Mouse (Mus musculus) lung, embryonic 15.5 days (tissue): Measurements from ENCODE around the gene Fgfr2. TPM values are rescaled to one million over a fixed set of nuclear protein-coding genes. Genes with fewer than 3 reads are reported as not detected.

Source experiments
- ATAC-seq: fragments of 200-750 bp; cut with Nextera tagmentation; 2 replicates; pipeline ENCODE4 v1.8.0; 2017; ENCODE audit warnings: moderate number of reproducible peaks, borderline replicate concordance; ENCODE audit not compliant: low FRiP score, low TSS enrichment; ENCODE audit errors: extremely low read depth
- H3K27ac ChIP-seq: fragments of 300-500 bp; sonication (generic); 2 replicates; pipeline ENCODE4 v1.5.1; 2015; ENCODE audit warnings: moderate library complexity, mild to moderate bottlenecking, inconsistent platforms
- H3K27me3 ChIP-seq: fragments of 300-500 bp; sonication (generic); 2 replicates; pipeline ENCODE4 v1.6.1; 2015; ENCODE audit warnings: inconsistent platforms
- H3K36me3 ChIP-seq: fragments of 300-500 bp; sonication (generic); 2 replicates; pipeline ENCODE4 v1.6.1; 2015; ENCODE audit warnings: inconsistent platforms
- H3K4me1 ChIP-seq: fragments of 300-500 bp; sonication (generic); 2 replicates; pipeline ENCODE4 v1.6.1; 2015; ENCODE audit warnings: inconsistent platforms
- H3K4me2 ChIP-seq: fragments of 300-500 bp; sonication (generic); 2 replicates; pipeline ENCODE4 v1.6.1; 2015; ENCODE audit warnings: inconsistent platforms, mild to moderate bottlenecking, moderate library complexity
- H3K4me3 ChIP-seq: fragments of 300-500 bp; sonication (generic); 2 replicates; pipeline ENCODE4 v1.5.1; 2015; ENCODE audit warnings: mild to moderate bottlenecking, inconsistent platforms
- H3K9ac ChIP-seq: fragments of 300-500 bp; sonication (generic); 2 replicates; pipeline ENCODE4 v1.6.1; 2015; ENCODE audit warnings: inconsistent platforms
- H3K9me3 ChIP-seq: fragments of 300-500 bp; sonication (generic); 2 replicates; pipeline ENCODE4 v1.6.1; 2016; ENCODE audit warnings: inconsistent platforms
- WGBS: fragments of 180-500 bp; shearing (Covaris S2); methylation state at CpG from one replicate; pipeline ENCODE4 v1.1.7; 2015; 5-methylcytosine and 5-hydroxymethylcytosine counted together
- polyA plus RNA-seq: library from polyadenylated mRNA; unstranded; fragments of >200 nt; fragmentation: Nextera tagmentation; extraction: Ambion mirVana; gene quantifications from 2 replicates; pipeline ENCODE4 v1.2.1, GENCODE M21; 2015

Gene Fgfr2
- polyA plus RNA-seq, 1 experiment from 2014 or later = 160 TPM

DNA sequence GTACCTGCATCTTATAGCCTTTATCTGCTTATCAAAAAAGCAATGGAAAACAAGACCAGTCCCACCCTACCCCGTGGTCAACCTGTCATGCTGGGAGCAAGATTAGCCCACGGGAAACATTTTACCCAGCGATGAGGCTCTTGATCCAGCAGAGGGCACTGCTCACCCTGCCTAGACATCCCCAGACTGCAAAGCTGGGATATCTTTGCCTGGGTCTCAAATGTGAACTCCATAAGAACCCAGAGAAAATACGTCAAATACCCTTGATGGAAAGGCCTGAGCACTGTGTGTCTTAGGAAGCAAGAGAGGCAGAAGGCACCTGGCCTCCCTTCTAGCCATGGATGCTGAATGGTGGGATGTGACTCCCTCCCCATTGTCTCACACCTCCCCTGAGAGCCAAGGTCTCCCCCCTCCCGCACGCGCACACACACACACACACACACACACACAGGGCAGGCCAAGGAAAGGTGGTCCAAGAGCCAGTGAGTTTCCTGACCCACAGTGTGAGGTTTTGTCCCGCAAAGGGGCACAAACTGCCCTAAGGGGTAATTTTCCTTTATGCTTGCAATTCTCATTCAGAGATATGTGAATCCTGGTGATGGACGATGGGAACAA, 90.5 kb downstream of the Fgfr2 start:
- Histone ChIP-seq H3K9me3 (no peaks in the 10 kb centered on the region), H3K27me3 (no peaks in the 10 kb centered on the region), H3K36me3 (0 out of 2 replicates have a peak, but pooled peaks cover 3% of the 10 kb centered on the region), H3K4me1 (peaks cover 44% of the 10 kb centered on the region), H3K27ac (no peak overlapping the region), H3K9ac (no peak overlapping the region), H3K4me3 (no peak overlapping the region), H3K4me2 (no peak overlapping the region)
- 56% methylated on average over 9 of the region's 9 CpGs for WGBS
- ATAC-seq = peak; percentile 40; the same call in 1 of the 2 replicates

DNA sequence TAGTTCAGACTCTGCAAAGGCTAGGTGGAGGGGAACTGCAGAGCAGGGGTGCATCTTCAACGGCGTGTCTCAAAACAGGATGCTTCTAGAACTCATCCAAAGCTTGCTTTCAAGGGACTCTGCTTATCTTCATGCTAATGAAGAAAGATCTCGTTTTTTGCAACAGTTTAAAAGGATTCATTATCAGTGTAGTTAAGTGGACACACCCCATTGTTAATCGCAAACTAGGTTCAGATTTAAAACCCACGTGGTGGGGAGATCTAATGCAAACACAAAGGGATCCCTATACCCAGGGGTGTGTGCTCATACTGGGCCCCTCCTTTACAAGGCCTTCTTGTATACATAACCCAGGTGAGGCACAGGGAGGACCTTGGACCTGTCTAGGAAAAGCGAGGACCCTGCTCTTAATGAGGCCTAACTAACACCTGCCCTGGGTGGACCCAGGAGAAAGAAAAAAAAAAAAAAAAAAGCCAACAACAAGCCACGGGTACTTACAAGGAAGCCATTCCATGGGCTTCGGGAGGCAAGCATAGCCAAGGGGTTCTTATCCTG, 93.6 kb downstream of the Fgfr2 start:
- H3K9me3 ChIP-seq = no peaks in the 10 kb centered on the region
- H3K36me3 ChIP-seq = 0 out of 2 replicates have a peak, but pooled peaks cover 3% of the 10 kb centered on the region
- H3K9ac ChIP-seq = no peak overlapping the region
- H3K4me2 ChIP-seq = no peak overlapping the region
- 57% methylated on average over 8 of the region's 8 CpGs for WGBS
- no peak overlapping the region for H3K4me3 ChIP-seq
- no peak for ATAC-seq
- H3K4me1 ChIP-seq = peaks cover 42% of the 10 kb centered on the region
- no peaks in the 10 kb centered on the region for H3K27me3 ChIP-seq
- H3K27ac ChIP-seq = no peak overlapping the region

DNA sequence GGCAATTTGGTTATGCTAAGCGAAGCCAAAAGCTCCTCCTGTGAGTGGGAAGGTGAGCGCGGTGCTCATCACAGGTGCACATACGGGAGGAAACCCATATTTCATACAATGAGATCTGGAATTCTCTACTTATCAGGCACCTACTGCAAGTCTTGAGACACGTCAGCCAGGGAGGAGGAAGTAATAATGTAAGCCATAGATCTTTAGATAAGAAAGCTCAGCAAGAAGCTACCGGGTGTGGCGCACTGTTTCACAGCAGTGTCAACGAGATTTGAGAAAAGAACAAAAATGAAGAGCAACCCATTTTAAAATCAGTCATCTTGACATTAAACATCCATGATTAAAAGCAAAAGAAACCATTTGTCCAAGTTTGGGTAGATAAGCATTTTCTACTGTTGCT, 94.1 kb downstream of the Fgfr2 start:
- Histone ChIP-seq H3K27ac (no peak overlapping the region), H3K27me3 (no peaks in the 10 kb centered on the region), H3K9me3 (no peaks in the 10 kb centered on the region), H3K4me1 (peaks cover 37% of the 10 kb centered on the region), H3K4me3 (no peak overlapping the region), H3K36me3 (0 out of 2 replicates have a peak, but pooled peaks cover 3% of the 10 kb centered on the region), H3K4me2 (no peak overlapping the region), H3K9ac (no peak overlapping the region)
- 77% methylated on average over 8 of the region's 8 CpGs for WGBS
- ATAC-seq = no peak

DNA sequence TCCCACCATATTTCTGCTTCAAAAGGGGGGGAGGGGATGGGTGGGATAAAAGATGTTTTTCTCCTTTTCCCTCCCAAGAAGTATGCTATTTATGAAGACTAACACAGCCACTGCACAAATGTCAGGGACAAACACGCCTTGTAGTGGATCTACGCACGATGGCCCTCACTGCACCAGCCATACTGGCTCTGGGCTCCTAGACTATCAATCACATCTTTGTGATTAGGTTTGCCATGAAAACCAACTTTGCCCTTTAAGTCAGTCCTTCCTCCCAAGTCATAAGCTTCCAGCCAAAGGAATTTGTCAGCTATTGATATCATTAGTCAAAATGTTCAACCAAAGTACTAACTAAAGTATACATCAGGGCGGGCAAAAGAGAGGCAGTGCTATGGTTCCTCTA, 95.2 kb downstream of the Fgfr2 start:
- H3K4me1 ChIP-seq = peaks cover 26% of the 10 kb centered on the region
- ATAC-seq = no peak

DNA sequence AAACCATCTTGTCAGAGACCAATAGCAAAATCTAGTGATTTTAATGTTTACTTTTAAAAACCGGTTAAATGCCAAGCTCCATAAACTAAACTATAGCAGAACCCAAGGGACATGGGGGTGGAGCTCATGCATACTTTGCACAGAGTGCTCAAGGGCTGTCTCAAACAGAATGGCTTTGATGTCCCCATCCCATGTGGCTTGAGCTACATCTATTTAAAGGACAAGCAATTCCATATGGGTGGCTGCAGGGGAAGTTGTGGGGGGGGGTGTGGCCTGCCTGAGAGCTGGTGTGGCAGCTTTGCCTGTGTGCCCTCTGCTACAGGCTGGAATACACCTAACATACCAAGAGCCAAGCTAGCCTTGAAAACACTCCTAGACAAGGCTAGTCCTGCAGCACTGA, 98.5 kb downstream of the Fgfr2 start:
- H3K9ac ChIP-seq = no peak overlapping the region
- peak; percentile 69; the same call in 1 of the 2 replicates for ATAC-seq
- no peak overlapping the region for H3K4me2 ChIP-seq
- 0 out of 2 replicates have a peak, but pooled peaks cover 4% of the 10 kb centered on the region for H3K36me3 ChIP-seq
- no peaks in the 10 kb centered on the region for H3K9me3 ChIP-seq
- H3K27ac ChIP-seq = 0 out of 2 replicates have a peak overlapping the region, but pooled peaks have one; percentile 55
- 12% methylated on average over 1 of the region's 1 CpGs for WGBS
- no peaks in the 10 kb centered on the region for H3K27me3 ChIP-seq
- no peak overlapping the region for H3K4me3 ChIP-seq
- peaks cover 30% of the 10 kb centered on the region for H3K4me1 ChIP-seq

More for the DNA sequence above, 95.2 kb downstream of the Fgfr2 start:
- H3K9ac ChIP-seq = no peak overlapping the region
- H3K27me3 ChIP-seq = no peaks in the 10 kb centered on the region
- no peak overlapping the region for H3K4me2 ChIP-seq
- H3K9me3 ChIP-seq = no peaks in the 10 kb centered on the region
- 0 out of 2 replicates have a peak, but pooled peaks cover 3% of the 10 kb centered on the region for H3K36me3 ChIP-seq
- H3K4me3 ChIP-seq = no peak overlapping the region
- 87% methylated on average over 4 of the region's 4 CpGs for WGBS
- H3K27ac ChIP-seq = no peak overlapping the region

DNA sequence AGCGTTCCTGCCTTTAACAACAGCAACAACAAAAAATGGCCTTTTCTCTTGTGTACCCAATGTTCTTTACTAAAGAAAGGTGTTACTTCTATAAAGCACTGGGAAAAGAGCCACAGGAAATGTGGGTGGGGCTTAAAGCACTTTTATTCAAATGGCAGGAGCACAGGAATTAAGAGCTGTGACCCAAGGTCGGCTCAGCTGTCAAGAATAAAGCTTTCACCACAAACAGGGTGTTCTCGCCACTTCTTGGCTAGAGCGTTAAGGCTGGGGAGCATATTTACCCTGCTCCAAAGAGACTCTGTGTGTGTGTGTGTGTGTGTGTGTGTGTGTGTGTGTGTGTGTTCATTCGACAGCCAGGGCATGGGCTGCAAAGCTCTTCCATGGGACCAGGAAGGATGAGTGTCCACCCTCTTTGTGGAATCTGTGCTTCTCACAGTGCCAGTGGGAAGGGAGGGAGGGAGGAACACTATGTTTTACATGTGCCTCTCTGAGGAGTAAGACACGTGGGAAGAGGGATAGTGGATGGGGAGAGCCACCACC, 103.6 kb downstream of the Fgfr2 start:
- ATAC-seq = no peak

DNA sequence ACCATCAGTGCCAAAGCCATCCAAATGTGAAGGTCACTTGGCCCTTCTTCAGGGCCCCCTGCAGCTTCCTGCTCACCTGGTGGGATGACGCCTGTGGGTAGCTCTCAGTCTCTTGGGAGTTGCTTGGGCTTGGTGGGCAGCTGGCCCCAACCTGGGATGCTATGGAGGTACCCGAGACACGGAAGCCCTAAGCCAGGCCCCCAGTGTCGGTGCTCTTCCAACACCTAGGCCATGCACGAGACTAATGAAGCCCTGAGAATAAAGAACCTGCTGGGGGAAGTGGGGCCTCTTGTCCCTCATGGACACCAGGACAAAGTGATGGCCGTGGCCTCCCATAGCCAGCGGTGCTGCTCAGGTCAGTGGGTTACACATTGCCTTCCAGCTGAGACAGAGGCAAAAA, 104.2 kb downstream of the Fgfr2 start:
- ATAC-seq = no peak
- Histone ChIP-seq H3K9me3 (no peaks in the 10 kb centered on the region), H3K27ac (0 out of 2 replicates have a peak overlapping the region, but pooled peaks have one; percentile 10), H3K4me1 (peaks cover 26% of the 10 kb centered on the region), H3K36me3 (0 out of 2 replicates have a peak, but pooled peaks cover 7% of the 10 kb centered on the region), H3K4me2 (no peak overlapping the region), H3K9ac (no peak overlapping the region), H3K4me3 (no peak overlapping the region), H3K27me3 (no peaks in the 10 kb centered on the region)
- 76% methylated on average over 7 of the region's 7 CpGs for WGBS

More for the DNA sequence above, 103.6 kb downstream of the Fgfr2 start:
- Histone ChIP-seq H3K9me3 (no peaks in the 10 kb centered on the region), H3K9ac (no peak overlapping the region), H3K27ac (0 out of 2 replicates have a peak overlapping the region, but pooled peaks have one; percentile 10), H3K27me3 (no peaks in the 10 kb centered on the region), H3K4me1 (peaks cover 24% of the 10 kb centered on the region), H3K4me3 (no peak overlapping the region), H3K36me3 (0 out of 2 replicates have a peak, but pooled peaks cover 5% of the 10 kb centered on the region), H3K4me2 (no peak overlapping the region)
- 31% methylated on average over 6 of the region's 6 CpGs for WGBS

DNA sequence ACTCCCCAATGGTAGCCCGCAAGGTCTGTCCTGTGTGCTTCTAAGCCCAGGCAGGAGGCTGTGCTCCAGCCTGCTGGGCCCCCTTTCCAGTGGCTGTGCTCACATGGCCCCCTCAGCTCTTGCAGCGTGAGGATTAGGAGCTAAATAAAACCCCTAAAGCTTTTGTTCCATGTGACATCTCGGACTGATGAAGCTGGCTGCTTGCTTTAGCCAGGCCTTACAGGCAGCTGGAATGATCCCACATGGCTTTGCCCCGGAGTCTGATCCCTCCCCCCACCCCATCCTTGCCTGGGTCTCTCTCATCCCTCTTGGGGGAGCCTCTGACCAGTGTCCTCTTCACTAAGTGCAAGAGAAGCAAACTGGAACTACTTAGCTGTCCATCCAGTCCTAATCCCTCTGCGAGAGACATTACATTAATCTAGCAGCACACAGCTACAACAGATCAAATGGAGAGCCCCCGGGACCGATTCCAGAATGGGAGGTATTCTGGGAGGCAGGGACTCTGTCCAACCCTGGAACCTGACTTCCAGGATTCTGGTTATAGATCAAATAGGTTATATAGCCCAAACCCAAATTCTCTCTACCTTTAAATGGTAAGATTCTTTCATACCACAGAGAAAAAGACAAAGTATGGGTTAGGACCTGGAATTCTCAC, 107.6 kb downstream of the Fgfr2 start:
- no peak overlapping the region for H3K4me2 ChIP-seq
- H3K9me3 ChIP-seq = no peaks in the 10 kb centered on the region
- H3K4me1 ChIP-seq = peaks cover 50% of the 10 kb centered on the region
- H3K27ac ChIP-seq = peak overlapping the region; percentile 51; the same call in 1 of the 2 replicates
- no peak overlapping the region for H3K4me3 ChIP-seq
- no peak overlapping the region for H3K9ac ChIP-seq
- 46% methylated on average over 7 of the region's 7 CpGs for WGBS
- 0 out of 2 replicates have a peak, but pooled peaks cover 4% of the 10 kb centered on the region for H3K36me3 ChIP-seq
- H3K27me3 ChIP-seq = no peaks in the 10 kb centered on the region
- no peak for ATAC-seq

DNA sequence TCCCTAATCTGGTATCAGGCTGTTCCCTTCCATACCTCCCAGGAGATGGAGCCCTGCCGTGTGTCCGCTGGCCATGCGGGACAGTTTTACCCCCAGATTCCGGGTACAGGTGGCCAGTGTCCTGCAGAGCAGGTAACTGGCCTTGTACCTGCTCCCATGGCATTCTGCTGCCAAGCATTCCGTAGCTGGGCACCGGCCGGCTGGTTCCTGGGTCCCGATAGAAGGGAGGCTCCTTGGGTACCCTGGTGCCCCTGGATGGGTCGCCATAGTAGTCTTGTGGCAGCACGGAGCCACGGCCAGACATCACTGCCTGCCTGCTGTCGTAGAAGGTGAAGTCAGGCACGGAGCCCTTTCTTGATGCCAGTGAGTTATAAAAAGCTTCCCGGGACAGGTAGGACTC, 108.5 kb downstream of the Fgfr2 start:
- Histone ChIP-seq H3K9me3 (no peaks in the 10 kb centered on the region), H3K36me3 (peaks cover 7% of the 10 kb centered on the region; the same call in 1 of the 2 replicates), H3K4me2 (no peak overlapping the region), H3K4me3 (no peak overlapping the region), H3K4me1 (peaks cover 44% of the 10 kb centered on the region), H3K9ac (no peak overlapping the region), H3K27me3 (no peaks in the 10 kb centered on the region), H3K27ac (no peak overlapping the region)
- no peak for ATAC-seq
- WGBS = 88% methylated on average over 14 of the region's 14 CpGs

DNA sequence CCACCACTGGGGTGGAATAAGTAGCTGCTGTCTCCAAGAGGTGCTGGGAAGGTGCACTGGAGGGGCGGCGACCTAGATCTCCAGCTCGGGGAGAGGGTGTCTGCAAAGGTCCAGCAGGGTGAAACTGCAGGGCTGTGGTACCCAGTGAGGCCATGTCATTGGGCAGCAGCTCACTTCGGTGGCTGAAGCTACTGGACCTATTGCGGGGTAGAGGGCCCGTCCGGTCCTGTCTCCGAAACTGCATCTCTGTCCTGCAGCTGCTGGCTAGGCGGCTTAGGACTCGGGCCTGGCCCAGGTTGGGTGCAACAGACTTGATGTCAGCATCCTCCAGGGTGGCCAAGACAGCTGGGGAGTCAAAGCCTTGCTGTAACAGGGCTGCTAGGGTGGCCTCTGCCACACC, 109.2 kb downstream of the Fgfr2 start:
- H3K9ac ChIP-seq = no peak overlapping the region
- 93% methylated on average over 10 of the region's 10 CpGs for WGBS
- no peak overlapping the region for H3K4me3 ChIP-seq
- no peak overlapping the region for H3K4me2 ChIP-seq
- H3K27ac ChIP-seq = no peak overlapping the region
- peaks cover 41% of the 10 kb centered on the region for H3K4me1 ChIP-seq
- no peaks in the 10 kb centered on the region for H3K9me3 ChIP-seq
- no peaks in the 10 kb centered on the region for H3K27me3 ChIP-seq
- peaks cover 7% of the 10 kb centered on the region; the same call in 1 of the 2 replicates for H3K36me3 ChIP-seq
- no peak; the same call in 1 of the 2 replicates for ATAC-seq

DNA sequence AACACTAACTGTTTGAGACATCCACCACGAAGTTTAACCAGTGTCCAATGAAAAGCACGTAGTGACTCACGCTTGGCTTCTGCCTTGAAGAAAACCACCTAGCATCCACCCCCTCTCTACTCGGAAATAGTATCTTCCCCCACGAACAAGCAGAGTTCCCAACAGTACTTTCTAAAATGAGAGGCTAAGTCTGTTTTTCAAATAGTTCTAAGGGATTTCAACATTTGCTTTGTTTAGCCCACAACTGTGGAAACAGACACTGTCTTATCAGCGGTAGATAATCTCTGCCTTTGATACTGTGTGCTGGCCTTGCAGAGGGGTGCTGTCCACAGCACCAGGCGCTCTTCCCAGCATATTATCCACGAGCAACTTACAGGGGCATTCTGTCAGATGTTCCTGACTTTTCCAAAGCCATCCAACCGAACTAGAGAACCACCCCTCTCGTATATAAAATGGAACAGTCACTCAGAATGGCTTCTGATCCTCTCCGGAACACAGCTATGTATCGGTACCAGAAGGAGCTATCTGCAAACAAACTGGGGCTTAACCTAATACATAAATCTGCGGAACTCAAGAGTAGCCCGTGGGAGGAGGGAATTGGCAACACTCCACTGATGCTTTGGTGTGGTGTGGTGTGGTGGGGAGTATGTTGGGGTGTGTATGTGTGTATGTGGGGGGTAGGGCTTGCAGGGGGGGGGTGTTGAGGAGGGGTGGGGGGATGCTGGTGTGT, 110.3 kb downstream of the Fgfr2 start:
- Histone ChIP-seq H3K9ac (no peak overlapping the region), H3K9me3 (no peaks in the 10 kb centered on the region), H3K36me3 (peaks cover 7% of the 10 kb centered on the region; the same call in 1 of the 2 replicates), H3K4me2 (no peak overlapping the region), H3K27me3 (no peaks in the 10 kb centered on the region), H3K4me1 (peaks cover 45% of the 10 kb centered on the region), H3K4me3 (no peak overlapping the region), H3K27ac (no peak overlapping the region)
- ATAC-seq = no peak
- 37% methylated on average over 14 of the region's 14 CpGs for WGBS
